Mouse (Mus musculus) urinary bladder, postnatal 10 days (tissue): Measurements from ENCODE around the gene Olfr1355.
"Not testable (repeated sequence)": the region's sequence is repeated elsewhere in the genome, so short reads cannot be mapped to it uniquely, and the experiment has no call there.

Source experiments
- DNase-seq: peaks from one replicate; pipeline ENCODE4 v3.0.0; 2022; ENCODE audit warnings: low spot score

Gene Olfr1355

GRCm38 (mm10) chr10:78875240-78875639 lies at the start of gene Olfr1355:
Gene Olfr1355 (plus strand): TSS chr10:78875540.
- no peak for DNase-seq

- DNase-seq: not testable (repeated sequence)
Observed at GRCm38 (mm10) chr10:78840456-78840855, 34.9 kb upstream of the Olfr1355 start.

GRCm38 (mm10) chr10:78852066-78852465 lies 23.3 kb upstream of the Olfr1355 start, which contains the start of gene Olfr1356:
Gene Olfr1356 (minus strand): TSS chr10:78852166.
- DNase-seq: no peak

GRCm38 (mm10) chr10:78912871-78913270 lies 37.5 kb downstream of the Olfr1355 start, which contains the start of gene Olfr1354:
Gene Olfr1354 (plus strand): TSS chr10:78913171.
- DNase-seq: not testable (repeated sequence)
